Mouse (Mus musculus) hematopoietic stem cell, adult 5-6 weeks (primary cell): ENCODE data around the gene Gm10718. TPM values are rescaled to one million over a fixed set of nuclear protein-coding genes. Genes with fewer than 3 reads are reported as not detected.
"Not testable (repeated sequence)": the region's sequence is repeated elsewhere in the genome, so short reads cannot be mapped to it uniquely, and the experiment has no call there.

ENCODE experiments used
- ATAC-seq, 2 experiments: fragments of 125-278 bp in 1 of 2; replicated peaks in 1 of 2; 2 replicates each; pipeline ENCODE4 v1.8.0; 2016 to 2017; ENCODE audit warnings: inconsistent platforms in 2 of 2, mild to moderate bottlenecking in 2 of 2, moderate number of reproducible peaks in 2 of 2, low read depth in 1 of 2, moderate TSS enrichment in 1 of 2; ENCODE audit not compliant: low FRiP score in 2 of 2, poor library complexity in 2 of 2, severe bottlenecking in 2 of 2, insufficient read depth in 1 of 2, low TSS enrichment in 1 of 2
- total RNA-seq: library from RNA; stranded (forward); fragments of 172-1452, 232-1000 nt; gene quantifications from 2 replicates; pipeline ENCODE4 v1.2.3, GENCODE M21; 2017

Gm10718 gene
- total RNA-seq = 1.5 TPM in 1 of 2 replicates, not detected in the other

DNA sequence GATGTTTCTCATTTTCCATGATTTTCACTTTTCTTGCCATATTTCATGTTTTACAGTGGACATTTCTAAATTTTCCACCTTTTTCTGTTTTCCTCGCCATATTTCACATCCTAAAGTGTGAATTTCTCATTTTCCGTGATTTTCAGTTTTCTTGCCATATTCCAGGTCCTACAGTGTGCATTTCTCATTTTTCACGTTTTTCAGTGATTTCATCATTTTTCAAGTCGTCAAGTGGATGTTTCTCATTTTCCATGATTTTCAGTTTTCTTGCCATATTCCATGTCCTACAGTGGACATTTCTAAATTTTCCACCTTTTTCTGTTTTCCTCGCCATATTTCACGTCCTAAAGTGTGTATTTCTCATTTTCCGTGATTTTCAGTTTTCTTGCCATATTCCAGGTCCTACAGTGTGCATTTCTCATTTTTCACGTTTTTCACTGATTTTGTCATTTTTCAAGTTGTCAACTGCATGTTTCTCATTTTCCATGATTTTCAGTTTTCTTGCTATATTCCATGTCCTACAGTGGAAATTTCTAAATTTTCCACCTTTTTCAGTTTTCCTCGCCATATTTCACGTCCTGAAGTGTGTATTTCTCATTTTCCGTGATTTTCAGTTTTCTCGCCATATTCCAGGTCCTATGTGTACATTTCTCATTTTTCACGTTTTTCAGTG is at the start of gene Gm10718:
Gene Gm10718, plus strand, starts transcription at position 236 of the 673 bp plus-strand sequence.
- ATAC-seq = not testable (repeated sequence)

GRCm38 (mm10) chr9:3000445-3000972 is 22.8 kb upstream of the Gm10718 start, which contains the start of gene Gm10722:
Gene Gm10722 (plus strand): TSS chr9:3000922.
- ATAC-seq = not testable (repeated sequence)

DNA sequence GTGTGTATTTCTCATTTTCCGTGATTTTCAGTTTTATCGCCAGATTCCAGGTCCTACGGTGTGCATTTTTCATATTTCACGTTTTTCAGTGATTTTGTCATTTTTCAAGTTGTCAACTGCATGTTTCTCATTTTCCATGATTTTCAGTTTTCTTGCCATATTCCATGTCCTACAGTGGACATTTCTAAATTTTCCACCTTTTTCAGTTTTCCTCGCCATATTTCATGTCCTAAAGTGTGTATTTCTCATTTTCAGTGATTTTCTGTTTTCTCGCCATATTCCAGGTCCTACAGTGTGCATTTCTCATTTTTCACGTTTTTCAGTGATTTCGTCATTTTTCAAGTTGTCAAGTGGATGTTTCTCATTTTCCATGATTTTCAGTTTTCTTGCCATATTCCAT is 22.3 kb upstream of the Gm10718 start:
- not testable (repeated sequence) for ATAC-seq

GRCm38 (mm10) chr9:3001948-3002659 is 21.2 kb upstream of the Gm10718 start:
- ATAC-seq = peak; percentile 25 to 40; a peak in 2 of 4 replicates

- not testable (repeated sequence) for ATAC-seq
These were observed 20.5 kb upstream of the Gm10718 start, which contains the start of gene Gm11168 for GRCm38 (mm10) chr9:3002794-3003396. Gene Gm11168 (plus strand): TSS chr9:3003346.

- ATAC-seq = peak; percentile 30 to 43
These were observed 17.2 kb upstream of the Gm10718 start for GRCm38 (mm10) chr9:3006179-3006578.

- ATAC-seq = not testable (repeated sequence)
These were observed 16.7 kb upstream of the Gm10718 start for GRCm38 (mm10) chr9:3006636-3007035.

DNA sequence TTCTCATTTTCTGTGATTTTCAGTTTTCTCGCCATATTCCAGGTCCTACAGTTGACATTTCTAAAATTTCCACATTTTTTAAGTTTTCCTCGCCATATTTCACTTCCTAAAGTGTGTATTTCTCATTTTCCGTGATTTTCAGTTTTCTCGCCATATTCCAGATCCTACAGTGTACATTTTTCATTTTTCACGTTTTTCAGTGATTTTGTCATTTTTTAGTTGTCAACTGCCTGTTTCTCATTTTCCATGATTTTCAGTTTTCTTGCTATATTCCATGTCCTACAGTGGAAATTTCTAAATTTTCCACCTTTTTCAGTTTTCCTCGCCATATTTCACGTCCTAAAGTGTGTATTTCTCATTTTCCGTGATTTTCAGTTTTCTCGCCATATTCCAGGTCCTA is 16.1 kb upstream of the Gm10718 start:
- peak; percentile 24 to 25 for ATAC-seq

GRCm38 (mm10) chr9:3009331-3009730 is 14.0 kb upstream of the Gm10718 start:
- ATAC-seq = peak; percentile 14 to 24

GRCm38 (mm10) chr9:3012054-3012621 is 11.2 kb upstream of the Gm10718 start:
- ATAC-seq = peak; percentile 39 to 56

DNA sequence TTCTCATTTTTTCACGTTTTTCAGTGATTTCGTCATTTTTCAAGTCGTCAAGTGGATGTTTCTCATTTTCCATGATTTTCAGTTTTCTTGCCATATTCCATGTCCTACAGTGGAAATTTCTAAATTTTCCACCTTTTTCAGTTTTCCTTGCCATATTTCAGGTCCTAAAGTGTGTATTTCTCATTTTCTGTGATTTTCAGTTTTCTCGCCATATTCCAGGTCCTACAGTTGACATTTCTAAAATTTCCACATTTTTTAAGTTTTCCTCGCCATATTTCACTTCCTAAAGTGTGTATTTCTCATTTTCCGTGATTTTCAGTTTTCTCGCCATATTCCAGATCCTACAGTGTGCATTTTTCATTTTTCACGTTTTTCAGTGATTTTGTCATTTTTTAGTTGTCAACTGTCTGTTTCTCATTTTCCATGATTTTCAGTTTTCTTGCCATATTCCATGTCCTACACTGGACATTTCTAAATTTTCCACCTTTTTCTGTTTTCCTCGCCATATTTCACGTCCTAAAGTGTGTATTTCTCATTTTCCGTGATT is 10.5 kb upstream of the Gm10718 start, which contains the start of gene Gm10721:
Gene Gm10721, plus strand, starts transcription at position 408 of the 547 bp plus-strand sequence.
- peak; percentile 37 to 39 for ATAC-seq

DNA sequence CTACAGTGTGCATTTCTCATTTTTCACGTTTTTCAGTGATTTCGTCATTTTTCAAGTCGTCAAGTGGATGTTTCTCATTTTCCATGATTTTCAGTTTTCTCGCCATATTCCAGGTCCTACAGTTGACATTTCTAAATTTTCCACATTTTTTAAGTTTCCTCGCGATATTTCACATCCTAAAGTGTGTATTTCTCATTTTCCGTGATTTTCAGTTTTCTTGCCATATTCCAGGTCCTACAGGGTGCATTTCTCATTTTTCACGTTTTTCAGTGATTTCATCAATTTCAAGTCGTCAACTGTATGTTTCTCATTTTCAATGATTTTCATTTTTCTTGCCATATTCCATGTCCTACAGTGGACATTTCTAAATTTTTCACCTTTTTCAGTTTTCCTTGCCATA is 8.0 kb upstream of the Gm10718 start, which contains the start of gene Gm10720:
Gene Gm10720, plus strand, starts transcription at position 301 of the 400 bp plus-strand sequence.
- ATAC-seq = not testable (repeated sequence)

GRCm38 (mm10) chr9:3015896-3016295 is 7.5 kb upstream of the Gm10718 start:
- not testable (repeated sequence) for ATAC-seq

DNA sequence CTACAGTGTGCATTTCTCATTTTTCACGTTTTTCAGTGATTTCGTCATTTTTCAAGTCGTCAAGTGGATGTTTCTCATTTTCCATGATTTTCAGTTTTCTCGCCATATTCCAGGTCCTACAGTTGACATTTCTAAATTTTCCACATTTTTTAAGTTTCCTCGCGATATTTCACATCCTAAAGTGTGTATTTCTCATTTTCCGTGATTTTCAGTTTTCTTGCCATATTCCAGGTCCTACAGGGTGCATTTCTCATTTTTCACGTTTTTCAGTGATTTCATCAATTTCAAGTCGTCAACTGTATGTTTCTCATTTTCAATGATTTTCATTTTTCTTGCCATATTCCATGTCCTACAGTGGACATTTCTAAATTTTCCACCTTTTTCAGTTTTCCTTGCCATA is 6.2 kb upstream of the Gm10718 start, which contains the start of gene Gm10719:
Gene Gm10719, plus strand, starts transcription at position 301 of the 400 bp plus-strand sequence.
- not testable (repeated sequence) for ATAC-seq

- not testable (repeated sequence) for ATAC-seq
These were observed 4.4 kb upstream of the Gm10718 start for GRCm38 (mm10) chr9:3018944-3019343.

GRCm38 (mm10) chr9:3019835-3020727 is 3.3 kb upstream of the Gm10718 start:
- ATAC-seq = peak; percentile 40 to 48
